Comparison of ENCODE assay signal across 18 mouse cellular contexts in genomic region chr5:87499341-87499740, GRCm38 (mm10). TPM values are rescaled to one million over a fixed set of nuclear protein-coding genes. Genes with fewer than 3 reads are reported as not detected.
"Had no signal": no experiment of that assay in that cellular context is flagged by ENCODE, and none has a peak within 500 bp of the region (broad histone marks: within the 10 kb centered on the region; RNA-seq: fewer than 3 reads in every experiment).

No protein-coding gene starts in this region.

- ATAC-seq: lung, postnatal 0 days; midbrain, embryonic 13.5 days had no signal

- DNase-seq: kidney, postnatal 25 days; layer of hippocampus, adult 9-11 months; liver; lung, adult 2 months; lung, postnatal 36 days; right cerebral cortex, postnatal 25 days; thymus, postnatal 14 days had no signal

- H3K36me3 ChIP-seq: limb, embryonic 12.5 days; midbrain, embryonic 13.5 days had no signal

- H3K27ac ChIP-seq: limb, embryonic 12.5 days; liver, embryonic 14.5 days; midbrain, embryonic 13.5 days; stomach, postnatal 0 days had no signal

- H3K27me3 ChIP-seq: limb, embryonic 12.5 days; midbrain, embryonic 13.5 days had no signal

- H3K9me3 ChIP-seq: limb, embryonic 12.5 days; midbrain, embryonic 13.5 days had no signal

- H3K4me3 ChIP-seq: limb, embryonic 12.5 days; midbrain, embryonic 13.5 days had no signal

- H3K4me2 ChIP-seq: limb, embryonic 12.5 days; midbrain, embryonic 13.5 days had no signal

- H3K4me1 ChIP-seq: limb, embryonic 12.5 days; midbrain, embryonic 13.5 days had no signal

- H3K9ac ChIP-seq: limb, embryonic 12.5 days; liver, embryonic 14.5 days; midbrain, embryonic 13.5 days had no signal

RNA-seq across cellular contexts. Expression of gene Ugt2a1, which starts 8.7 kb away (rescaled TPM):
- total RNA-seq: layer of hippocampus, adult 18-20 months; left cerebral cortex, postnatal 36 days; megakaryocyte progenitor cell, adult 5-6 weeks; midbrain, postnatal 0 days had no signal
- polyA plus RNA-seq: kidney, embryonic 14.5 days; limb, embryonic 12.5 days; liver, embryonic 14.5 days; lung, adult 2 months; lung, postnatal 0 days; midbrain, embryonic 13.5 days; neural tube, embryonic 14.5 days; stomach, postnatal 0 days had no signal

RNA-seq across cellular contexts. Expression of gene Gm43638, which starts 12.7 kb away (rescaled TPM):
- total RNA-seq: layer of hippocampus, adult 18-20 months; left cerebral cortex, postnatal 36 days; megakaryocyte progenitor cell, adult 5-6 weeks; midbrain, postnatal 0 days had no signal
- polyA plus RNA-seq: kidney, embryonic 14.5 days; limb, embryonic 12.5 days; liver, embryonic 14.5 days; lung, adult 2 months; lung, postnatal 0 days; midbrain, embryonic 13.5 days; midbrain, postnatal 0 days; neural tube, embryonic 14.5 days; stomach, postnatal 0 days had no signal

RNA-seq across cellular contexts. Expression of gene Ugt2a2, which starts 17.3 kb away (rescaled TPM):
- total RNA-seq: layer of hippocampus, adult 18-20 months; left cerebral cortex, postnatal 36 days; megakaryocyte progenitor cell, adult 5-6 weeks had no signal
- polyA plus RNA-seq: kidney, embryonic 14.5 days; limb, embryonic 12.5 days; liver, embryonic 14.5 days; lung, adult 2 months; lung, postnatal 0 days; midbrain, embryonic 13.5 days; neural tube, embryonic 14.5 days; stomach, postnatal 0 days had no signal

RNA-seq across cellular contexts. Expression of gene Sult1b1, which starts 38.7 kb away (rescaled TPM):
- total RNA-seq: layer of hippocampus, adult 18-20 months; left cerebral cortex, postnatal 36 days; megakaryocyte progenitor cell, adult 5-6 weeks; midbrain, postnatal 0 days had no signal
- polyA plus RNA-seq: limb, embryonic 12.5 days; lung, adult 2 months; lung, postnatal 0 days; midbrain, embryonic 13.5 days; midbrain, postnatal 0 days; neural tube, embryonic 14.5 days had no signal
